Mouse (Mus musculus) CD4-positive, CD25-positive, alpha-beta regulatory T cell, adult 2 months (primary cell): ENCODE results near the gene Ubox5.
"Not testable (repeated sequence)": the region's sequence is repeated elsewhere in the genome, so short reads cannot be mapped to it uniquely, and the experiment has no call there.

Experiments used
- DNase-seq: peaks from one replicate; pipeline ENCODE4 v3.0.0-alpha.2; 2012; ENCODE audit warnings: low read depth, low spot score

The Ubox5 gene

GRCm38 (mm10) chr2:130629839-130630203 lies at the start of gene Ubox5, which contains the start of gene Fastkd5:
Gene Ubox5 (minus strand): TSS chr2:130630038.
Gene Fastkd5 (minus strand): TSS chr2:130630027.
- peak; percentile 89 for DNase-seq

GRCm38 (mm10) chr2:130679154-130679553 lies 49.3 kb upstream of the Ubox5 start:
- DNase-seq = no peak

GRCm38 (mm10) chr2:130677211-130677610 lies 47.4 kb upstream of the Ubox5 start:
- DNase-seq = no peak

- peak; percentile 92 for DNase-seq
Observed at GRCm38 (mm10) chr2:130667559-130667958, 37.7 kb upstream of the Ubox5 start, which contains the start of gene Itpa. Gene Itpa (plus strand): TSS chr2:130667610.

GRCm38 (mm10) chr2:130664102-130664701 lies 34.4 kb upstream of the Ubox5 start, which contains the start of gene Ddrgk1:
Gene Ddrgk1 (minus strand): TSS chr2:130664659.
- DNase-seq = peak; percentile 94

GRCm38 (mm10) chr2:130663342-130663741 lies 33.5 kb upstream of the Ubox5 start:
- DNase-seq = no peak

GRCm38 (mm10) chr2:130658530-130658929 lies 28.7 kb upstream of the Ubox5 start:
- no peak for DNase-seq

- DNase-seq = no peak
Observed at GRCm38 (mm10) chr2:130657541-130657940, 27.7 kb upstream of the Ubox5 start.

- DNase-seq = no peak
Observed at GRCm38 (mm10) chr2:130656536-130656935, 26.7 kb upstream of the Ubox5 start.

- DNase-seq = no peak
Observed at GRCm38 (mm10) chr2:130655660-130656339, 26.0 kb upstream of the Ubox5 start.

- DNase-seq = no peak
Observed at GRCm38 (mm10) chr2:130653760-130654159, 23.9 kb upstream of the Ubox5 start.

- no peak for DNase-seq
Observed at GRCm38 (mm10) chr2:130653303-130653702, 23.5 kb upstream of the Ubox5 start.

GRCm38 (mm10) chr2:130649028-130649427 lies 19.2 kb upstream of the Ubox5 start:
- DNase-seq = not testable (repeated sequence)

GRCm38 (mm10) chr2:130645198-130645597 lies 15.4 kb upstream of the Ubox5 start:
- DNase-seq = no peak

GRCm38 (mm10) chr2:130642684-130643369 lies 13.0 kb upstream of the Ubox5 start, which contains the start of gene Lzts3:
Gene Lzts3 (minus strand): TSS chr2:130642803.
- DNase-seq = peak; percentile 90

- DNase-seq = peak; percentile 59
Observed at GRCm38 (mm10) chr2:130642197-130642660, 12.4 kb upstream of the Ubox5 start.

GRCm38 (mm10) chr2:130641351-130642025 lies 11.7 kb upstream of the Ubox5 start:
- DNase-seq = no peak

GRCm38 (mm10) chr2:130639276-130639675 lies 9.4 kb upstream of the Ubox5 start:
- no peak for DNase-seq

- DNase-seq = no peak
Observed at GRCm38 (mm10) chr2:130638101-130638611, 8.3 kb upstream of the Ubox5 start.

GRCm38 (mm10) chr2:130635847-130636246 lies 6.0 kb upstream of the Ubox5 start:
- DNase-seq = peak; percentile 44

- DNase-seq = peak; percentile 43
Observed at GRCm38 (mm10) chr2:130634739-130635411, 5.0 kb upstream of the Ubox5 start.
